Mouse (Mus musculus): ENCODE results near the gene Tex36. TPM values are rescaled to one million over a fixed set of nuclear protein-coding genes. Genes with fewer than 3 reads are reported as not detected.
A peak's percentile ranks its signal among the peaks of the same experiment; 100 is the strongest.

Tex36 gene
- polyA plus RNA-seq, 1 experiment: not detected

- Histone ChIP-seq H3K27me3 (ENCODE audit: control insufficient read depth, insufficient read depth, low read length) (no peaks in the 10 kb centered on the region), H3K4me1 (replicated peaks; ENCODE audit: control insufficient read depth, insufficient read depth, low read length) (peaks cover 6% of the 10 kb centered on the region), H3K36me3 (ENCODE audit: control insufficient read depth, insufficient read depth, low read length) (no peaks in the 10 kb centered on the region), H3K27ac (ENCODE audit: control insufficient read depth, insufficient read depth, low read length) (no peak overlapping the region), H3K4me3 (ENCODE audit: control insufficient read depth, insufficient read depth, low read length) (no peak overlapping the region)
- TF ChIP-seq CTCF (IDR thresholded peaks at IDR 0.05; ENCODE audit: borderline replicate concordance, control insufficient read depth, extremely low read depth, insufficient read depth, low read length, poor library complexity): no peak
- no peak for TF ChIP-seq POLR2A (IDR thresholded peaks at IDR 0.05; ENCODE audit: control insufficient read depth, extremely low read depth, insufficient read depth, low read length, poor library complexity)
- WGBS: 88% methylated on average over 10 of the region's 12 CpGs
- DNase-seq: no peak
These were observed 33.1 kb upstream of the Tex36 start for GRCm38 (mm10) chr7:133634932-133635650.

GRCm38 (mm10) chr7:133632476-133632875, 30.5 kb upstream of the Tex36 start:
- WGBS: 16% methylated on average over 2 of the region's 2 CpGs
- Histone ChIP-seq H3K36me3 (ENCODE audit: control insufficient read depth, insufficient read depth, low read length) (no peaks in the 10 kb centered on the region), H3K27ac (ENCODE audit: control insufficient read depth, insufficient read depth, low read length) (no peak overlapping the region), H3K4me3 (ENCODE audit: control insufficient read depth, insufficient read depth, low read length) (no peak overlapping the region), H3K4me1 (replicated peaks; ENCODE audit: control insufficient read depth, insufficient read depth, low read length) (no peaks in the 10 kb centered on the region), H3K27me3 (ENCODE audit: control insufficient read depth, insufficient read depth, low read length) (no peaks in the 10 kb centered on the region)
- no peak for TF ChIP-seq CTCF (IDR thresholded peaks at IDR 0.05; ENCODE audit: borderline replicate concordance, control insufficient read depth, extremely low read depth, insufficient read depth, low read length, poor library complexity)
- no peak for TF ChIP-seq POLR2A (IDR thresholded peaks at IDR 0.05; ENCODE audit: control insufficient read depth, extremely low read depth, insufficient read depth, low read length, poor library complexity)
- DNase-seq: peak; percentile 64

- Histone ChIP-seq H3K27ac (ENCODE audit: control insufficient read depth, insufficient read depth, low read length) (no peak overlapping the region), H3K27me3 (ENCODE audit: control insufficient read depth, insufficient read depth, low read length) (no peaks in the 10 kb centered on the region), H3K4me1 (replicated peaks; ENCODE audit: control insufficient read depth, insufficient read depth, low read length) (no peaks in the 10 kb centered on the region), H3K36me3 (ENCODE audit: control insufficient read depth, insufficient read depth, low read length) (no peaks in the 10 kb centered on the region), H3K4me3 (ENCODE audit: control insufficient read depth, insufficient read depth, low read length) (no peak overlapping the region)
- TF ChIP-seq POLR2A (IDR thresholded peaks at IDR 0.05; ENCODE audit: control insufficient read depth, extremely low read depth, insufficient read depth, low read length, poor library complexity) (no peak), CTCF (IDR thresholded peaks at IDR 0.05; ENCODE audit: borderline replicate concordance, control insufficient read depth, extremely low read depth, insufficient read depth, low read length, poor library complexity) (no peak)
- 82% methylated on average over 5 of the region's 5 CpGs for WGBS
- DNase-seq: no peak
These were observed 28.9 kb upstream of the Tex36 start for GRCm38 (mm10) chr7:133630821-133631220.

- Histone ChIP-seq H3K4me1 (replicated peaks; ENCODE audit: control insufficient read depth, insufficient read depth, low read length) (no peaks in the 10 kb centered on the region), H3K36me3 (ENCODE audit: control insufficient read depth, insufficient read depth, low read length) (no peaks in the 10 kb centered on the region), H3K27me3 (ENCODE audit: control insufficient read depth, insufficient read depth, low read length) (no peaks in the 10 kb centered on the region), H3K4me3 (ENCODE audit: control insufficient read depth, insufficient read depth, low read length) (no peak overlapping the region), H3K27ac (ENCODE audit: control insufficient read depth, insufficient read depth, low read length) (no peak overlapping the region)
- TF ChIP-seq POLR2A (IDR thresholded peaks at IDR 0.05; ENCODE audit: control insufficient read depth, extremely low read depth, insufficient read depth, low read length, poor library complexity) (no peak), CTCF (IDR thresholded peaks at IDR 0.05; ENCODE audit: borderline replicate concordance, control insufficient read depth, extremely low read depth, insufficient read depth, low read length, poor library complexity) (no peak)
- no peak for DNase-seq
- WGBS: 81% methylated on average over 14 of the region's 14 CpGs
These were observed 25.4 kb upstream of the Tex36 start for GRCm38 (mm10) chr7:133627184-133627936.

GRCm38 (mm10) chr7:133623226-133623625, 21.3 kb upstream of the Tex36 start:
- no peaks in the 10 kb centered on the region for H3K27me3 ChIP-seq (ENCODE audit: control insufficient read depth, insufficient read depth, low read length)
- no peak overlapping the region for H3K4me3 ChIP-seq (ENCODE audit: control insufficient read depth, insufficient read depth, low read length)
- WGBS: 91% methylated on average over 5 of the region's 5 CpGs
- DNase-seq: no peak
- no peak overlapping the region for H3K27ac ChIP-seq (ENCODE audit: control insufficient read depth, insufficient read depth, low read length)
- H3K36me3 ChIP-seq (ENCODE audit: control insufficient read depth, insufficient read depth, low read length): no peaks in the 10 kb centered on the region
- TF ChIP-seq POLR2A (IDR thresholded peaks at IDR 0.05; ENCODE audit: control insufficient read depth, extremely low read depth, insufficient read depth, low read length, poor library complexity): no peak
- no peaks in the 10 kb centered on the region for H3K4me1 ChIP-seq (replicated peaks; ENCODE audit: control insufficient read depth, insufficient read depth, low read length)

GRCm38 (mm10) chr7:133620721-133621120, 18.8 kb upstream of the Tex36 start:
- Histone ChIP-seq H3K27ac (ENCODE audit: control insufficient read depth, insufficient read depth, low read length) (no peak overlapping the region), H3K36me3 (ENCODE audit: control insufficient read depth, insufficient read depth, low read length) (no peaks in the 10 kb centered on the region), H3K27me3 (ENCODE audit: control insufficient read depth, insufficient read depth, low read length) (no peaks in the 10 kb centered on the region), H3K4me1 (replicated peaks; ENCODE audit: control insufficient read depth, insufficient read depth, low read length) (no peaks in the 10 kb centered on the region), H3K4me3 (ENCODE audit: control insufficient read depth, insufficient read depth, low read length) (no peak overlapping the region)
- WGBS: 31% methylated on average over 11 of the region's 11 CpGs
- TF ChIP-seq CTCF (IDR thresholded peaks at IDR 0.05; ENCODE audit: borderline replicate concordance, control insufficient read depth, extremely low read depth, insufficient read depth, low read length, poor library complexity) (no peak), POLR2A (IDR thresholded peaks at IDR 0.05; ENCODE audit: control insufficient read depth, extremely low read depth, insufficient read depth, low read length, poor library complexity) (no peak)
- no peak for DNase-seq

Measured in thymus, adult 2 months (tissue).